Mouse (Mus musculus): ENCODE measurements around the gene Gabarapl2. TPM values are rescaled to one million over a fixed set of nuclear protein-coding genes. Genes with fewer than 3 reads are reported as not detected.
A peak's percentile ranks its signal among the peaks of the same experiment; 100 is the strongest.

Gabarapl2 gene
- total and polyA plus RNA-seq, 2 experiments from 2014 or later = 117 to 469 TPM

- WGBS = 88% methylated on average over 2 of the region's 2 CpGs
- no peaks in the 10 kb centered on the region for H3K27me3 ChIP-seq (ENCODE audit: insufficient read depth, low read length)
- no peaks in the 10 kb centered on the region for H3K9me3 ChIP-seq (ENCODE audit: low read length)
- no peaks in the 10 kb centered on the region for H3K4me1 ChIP-seq (ENCODE audit: insufficient read depth, low read length)
- peaks cover 17% of the 10 kb centered on the region for H3K36me3 ChIP-seq (ENCODE audit: insufficient read depth, low read length)
- H3K4me3 ChIP-seq (ENCODE audit: low read depth, low read length) = no peak overlapping the region
- ATAC-seq (ENCODE audit: low FRiP score) (no peak), DNase-seq (ENCODE audit: low spot score) (no peak)
- no peak overlapping the region for H3K9ac ChIP-seq (replicated peaks; ENCODE audit: low read length, poor library complexity, severe bottlenecking)
- no peak overlapping the region for H3K4me2 ChIP-seq (ENCODE audit: low read depth, low read length, poor library complexity, severe bottlenecking)
- TF ChIP-seq CTCF (IDR thresholded peaks at IDR 0.05) = peak; percentile 36
- no peak overlapping the region for H3K27ac ChIP-seq (ENCODE audit: low read depth, low read length)
These were observed 20.8 kb upstream of the Gabarapl2 start for GRCm38 (mm10) chr8:111919663-111920062.

- no peak for DNase-seq (ENCODE audit: low spot score)
- Histone ChIP-seq H3K36me3 (ENCODE audit: insufficient read depth, low read length) (peaks cover 12% of the 10 kb centered on the region), H3K27ac (ENCODE audit: low read depth, low read length) (no peak overlapping the region), H3K27me3 (ENCODE audit: insufficient read depth, low read length) (no peaks in the 10 kb centered on the region), H3K4me2 (ENCODE audit: low read depth, low read length, poor library complexity, severe bottlenecking) (no peak overlapping the region), H3K4me1 (ENCODE audit: insufficient read depth, low read length) (no peaks in the 10 kb centered on the region), H3K4me3 (ENCODE audit: low read depth, low read length) (no peak overlapping the region), H3K9ac (replicated peaks; ENCODE audit: low read length, poor library complexity, severe bottlenecking) (no peak overlapping the region), H3K9me3 (ENCODE audit: low read length) (no peaks in the 10 kb centered on the region)
- 86% methylated on average over 4 of the region's 4 CpGs for WGBS
- no peak for TF ChIP-seq CTCF (IDR thresholded peaks at IDR 0.05)
- ATAC-seq (ENCODE audit: low FRiP score) = no peak
These were observed 19.5 kb upstream of the Gabarapl2 start for GRCm38 (mm10) chr8:111920971-111921370.

DNA sequence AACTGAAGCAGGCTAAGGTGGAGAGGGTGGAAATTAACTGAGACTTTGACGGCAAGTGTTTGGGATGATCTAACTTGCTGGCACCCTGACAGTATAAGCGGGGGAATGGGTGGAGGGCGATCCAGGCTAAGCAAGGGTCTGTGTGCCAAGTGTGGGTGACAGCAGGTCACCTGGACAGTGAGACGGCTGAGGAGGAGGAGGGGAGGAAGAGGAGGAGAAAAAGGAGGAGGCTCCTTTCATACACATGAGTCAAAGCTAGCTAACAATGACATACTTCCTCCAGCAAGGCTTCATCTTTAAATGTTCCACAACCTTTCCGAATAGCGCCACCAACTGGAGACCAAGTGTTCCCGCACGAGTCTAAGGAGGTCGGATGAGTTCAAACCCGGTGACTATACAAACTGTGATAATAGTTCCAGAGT is 17.1 kb upstream of the Gabarapl2 start:
- TF ChIP-seq CTCF (IDR thresholded peaks at IDR 0.05) = peak; percentile 63
- Histone ChIP-seq H3K4me2 (ENCODE audit: low read depth, low read length, poor library complexity, severe bottlenecking) (no peak overlapping the region), H3K9me3 (ENCODE audit: low read length) (no peaks in the 10 kb centered on the region), H3K27me3 (ENCODE audit: insufficient read depth, low read length) (no peaks in the 10 kb centered on the region), H3K9ac (replicated peaks; ENCODE audit: low read length, poor library complexity, severe bottlenecking) (no peak overlapping the region), H3K4me1 (ENCODE audit: insufficient read depth, low read length) (no peaks in the 10 kb centered on the region), H3K36me3 (ENCODE audit: insufficient read depth, low read length) (peaks cover under 1% of the 10 kb centered on the region; the same call in 1 of the 2 replicates), H3K4me3 (ENCODE audit: low read depth, low read length) (no peak overlapping the region), H3K27ac (ENCODE audit: low read depth, low read length) (no peak overlapping the region)
- 30% methylated on average over 10 of the region's 10 CpGs for WGBS
- peak; percentile 70 for DNase-seq (ENCODE audit: low spot score)
- ATAC-seq (ENCODE audit: low FRiP score) = no peak

DNA sequence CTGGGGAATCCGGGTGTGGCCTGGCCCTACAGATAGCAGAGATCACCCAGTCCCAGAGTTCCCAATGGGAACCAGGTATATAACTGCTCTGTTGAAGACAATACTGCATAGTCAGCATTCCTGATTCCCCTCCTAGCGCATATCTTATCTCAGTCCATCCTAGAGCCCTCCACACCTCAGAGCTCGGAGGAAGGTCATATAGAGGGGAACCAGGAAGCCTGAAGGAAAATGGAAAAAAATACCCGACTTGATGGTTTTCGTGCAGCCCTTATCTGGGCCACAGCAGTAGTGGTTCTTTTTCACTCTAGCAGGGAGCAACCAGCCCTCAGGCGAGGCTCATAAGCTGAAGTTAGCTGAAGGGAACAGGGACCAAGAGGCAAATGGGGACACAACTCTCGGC is 15.5 kb upstream of the Gabarapl2 start:
- Histone ChIP-seq H3K4me1 (ENCODE audit: insufficient read depth, low read length) (no peaks in the 10 kb centered on the region), H3K27ac (ENCODE audit: low read depth, low read length) (no peak overlapping the region), H3K4me2 (ENCODE audit: low read depth, low read length, poor library complexity, severe bottlenecking) (no peak overlapping the region), H3K36me3 (ENCODE audit: insufficient read depth, low read length) (no peaks in the 10 kb centered on the region), H3K27me3 (ENCODE audit: insufficient read depth, low read length) (no peaks in the 10 kb centered on the region), H3K9me3 (ENCODE audit: low read length) (no peaks in the 10 kb centered on the region), H3K9ac (replicated peaks; ENCODE audit: low read length, poor library complexity, severe bottlenecking) (no peak overlapping the region), H3K4me3 (ENCODE audit: low read depth, low read length) (no peak overlapping the region)
- 82% methylated on average over 7 of the region's 7 CpGs for WGBS
- no peak for TF ChIP-seq CTCF (IDR thresholded peaks at IDR 0.05)
- no peak for DNase-seq (ENCODE audit: low spot score)
- no peak for ATAC-seq (ENCODE audit: low FRiP score)

DNA sequence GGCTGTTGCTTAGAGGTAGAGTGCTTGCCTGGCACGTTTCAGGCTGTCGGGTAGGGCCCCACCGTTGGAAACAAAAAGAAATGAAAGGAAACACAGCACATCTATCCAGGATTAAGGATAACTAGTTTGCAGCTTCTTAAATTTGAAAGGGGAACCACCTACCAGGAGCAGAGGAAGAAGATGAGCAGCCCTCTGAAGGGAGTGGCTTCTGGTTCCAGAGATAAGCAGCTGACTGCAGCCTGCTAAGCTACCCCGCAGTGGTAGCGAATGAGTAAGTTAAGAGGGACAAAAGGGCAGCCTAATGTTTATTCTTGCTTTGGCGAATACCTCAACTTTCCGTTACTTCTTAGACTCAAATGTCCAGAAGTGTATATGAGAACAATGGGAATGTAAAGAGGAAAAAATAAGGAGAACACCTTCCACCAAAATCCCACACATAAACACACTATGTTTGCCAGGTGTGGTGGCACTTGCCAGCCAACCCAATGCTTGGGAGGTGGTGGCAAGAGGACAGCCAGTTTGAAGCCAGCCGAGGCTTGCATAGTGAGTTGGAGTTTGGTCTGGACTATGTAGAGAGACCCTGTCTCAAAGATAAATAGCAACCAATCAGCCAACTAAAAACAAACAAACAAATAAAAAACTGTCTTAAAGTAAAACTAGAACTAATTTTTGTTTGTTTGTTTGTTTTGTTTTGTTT is 10.7 kb upstream of the Gabarapl2 start:
- H3K27ac ChIP-seq (ENCODE audit: low read depth, low read length) = no peak overlapping the region
- 70% methylated on average over 8 of the region's 8 CpGs for WGBS
- ATAC-seq (ENCODE audit: low FRiP score) (no peak), DNase-seq (ENCODE audit: low spot score) (no peak)
- 0 out of 2 replicates have a peak, but pooled peaks cover 3% of the 10 kb centered on the region for H3K4me1 ChIP-seq (ENCODE audit: insufficient read depth, low read length)
- TF ChIP-seq CTCF (IDR thresholded peaks at IDR 0.05) = no peak
- H3K27me3 ChIP-seq (ENCODE audit: insufficient read depth, low read length) = no peaks in the 10 kb centered on the region
- H3K9ac ChIP-seq (replicated peaks; ENCODE audit: low read length, poor library complexity, severe bottlenecking) = no peak overlapping the region
- no peak overlapping the region for H3K4me2 ChIP-seq (ENCODE audit: low read depth, low read length, poor library complexity, severe bottlenecking)
- no peaks in the 10 kb centered on the region for H3K36me3 ChIP-seq (ENCODE audit: insufficient read depth, low read length)
- no peak overlapping the region for H3K4me3 ChIP-seq (ENCODE audit: low read depth, low read length)
- no peaks in the 10 kb centered on the region for H3K9me3 ChIP-seq (ENCODE audit: low read length)

- Histone ChIP-seq H3K9me3 (ENCODE audit: low read length) (no peaks in the 10 kb centered on the region), H3K36me3 (ENCODE audit: insufficient read depth, low read length) (no peaks in the 10 kb centered on the region), H3K27me3 (ENCODE audit: insufficient read depth, low read length) (no peaks in the 10 kb centered on the region), H3K27ac (ENCODE audit: low read depth, low read length) (no peak overlapping the region), H3K4me3 (ENCODE audit: low read depth, low read length) (no peak overlapping the region), H3K4me1 (ENCODE audit: insufficient read depth, low read length) (0 out of 2 replicates have a peak, but pooled peaks cover 3% of the 10 kb centered on the region), H3K4me2 (ENCODE audit: low read depth, low read length, poor library complexity, severe bottlenecking) (no peak overlapping the region), H3K9ac (replicated peaks; ENCODE audit: low read length, poor library complexity, severe bottlenecking) (no peak overlapping the region)
- ATAC-seq (ENCODE audit: low FRiP score) (no peak), DNase-seq (ENCODE audit: low spot score) (no peak)
- 80% methylated on average over 16 of the region's 16 CpGs for WGBS
- TF ChIP-seq CTCF (IDR thresholded peaks at IDR 0.05) = no peak
These were observed 8.8 kb upstream of the Gabarapl2 start for GRCm38 (mm10) chr8:111931721-111932120.
